Mouse (Mus musculus): ENCODE results near the gene Ifit3b. TPM values are rescaled to one million over a fixed set of nuclear protein-coding genes. Genes with fewer than 3 reads are reported as not detected.
"Not testable (repeated sequence)": the region's sequence is repeated elsewhere in the genome, so short reads cannot be mapped to it uniquely, and the experiment has no call there.

The Ifit3b gene
- polyA plus RNA-seq, 1 experiment from 2014 or later = 2.3 TPM

DNA sequence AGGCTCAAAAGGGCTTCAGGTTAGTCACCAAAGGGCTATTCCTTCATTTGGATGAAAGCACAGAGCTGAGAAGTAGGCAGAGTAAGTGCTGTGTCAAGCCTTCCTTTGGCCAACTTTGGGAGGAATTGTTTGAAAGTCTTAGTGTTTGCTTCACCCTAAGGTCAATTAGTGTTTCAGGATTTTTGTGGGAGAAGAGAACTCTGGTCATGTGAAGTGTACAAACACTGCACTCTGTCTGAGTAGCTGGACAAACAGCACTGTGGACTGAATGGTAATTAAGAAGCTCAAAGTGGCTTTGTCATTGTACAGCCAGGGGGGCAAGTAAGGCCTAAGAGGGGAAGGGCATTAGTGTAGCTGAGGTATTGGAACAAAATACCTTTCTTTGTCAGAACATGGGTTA lies 23.7 kb downstream of the Ifit3b start:
- H3K4me2 ChIP-seq (replicated peaks; ENCODE audit: low read depth, low read length) = no peak overlapping the region
- no peaks in the 10 kb centered on the region for H3K27me3 ChIP-seq (replicated peaks; ENCODE audit: insufficient read depth, low read length)
- H3K9ac ChIP-seq (replicated peaks; ENCODE audit: low read depth) = no peak overlapping the region
- H3K9me3 ChIP-seq (ENCODE audit: low read length) = no peaks in the 10 kb centered on the region
- no peak overlapping the region for H3K27ac ChIP-seq (ENCODE audit: low read length)
- ATAC-seq = peak; percentile 97
- no peak overlapping the region for H3K4me3 ChIP-seq (ENCODE audit: low read depth, low read length)
- H3K36me3 ChIP-seq (ENCODE audit: insufficient read depth, low read length) = no peaks in the 10 kb centered on the region
- TF ChIP-seq CTCF (IDR thresholded peaks at IDR 0.05) = no peak
- TF ChIP-seq EP300 (IDR thresholded peaks at IDR 0.05) = peak; percentile 97
- peak; percentile 91 for DNase-seq (ENCODE audit: low spot score)
- no peaks in the 10 kb centered on the region for H3K4me1 ChIP-seq (ENCODE audit: insufficient read depth, low read depth, low read length)

DNA sequence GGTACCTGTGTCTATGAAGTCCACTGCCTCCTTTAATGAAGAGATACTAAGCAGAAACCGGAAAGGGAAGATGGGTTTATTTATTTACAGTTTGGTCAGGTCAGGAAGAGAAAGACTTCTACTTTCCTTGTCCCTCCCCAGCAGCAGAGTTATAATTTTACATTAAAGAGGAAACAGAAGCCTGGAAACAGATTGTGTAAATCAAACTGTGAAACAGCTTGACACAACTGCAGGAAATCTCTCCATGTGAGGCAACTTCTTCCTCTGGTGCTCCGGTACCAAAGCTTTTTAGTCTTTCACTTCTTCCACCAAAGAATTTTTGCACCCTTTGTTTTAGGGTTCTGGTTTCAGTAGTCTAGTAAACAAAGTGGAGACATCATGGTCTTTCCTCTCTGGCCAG lies 25.7 kb downstream of the Ifit3b start:
- Histone ChIP-seq H3K4me2 (replicated peaks; ENCODE audit: low read depth, low read length) (no peak overlapping the region), H3K9me3 (ENCODE audit: low read length) (no peaks in the 10 kb centered on the region), H3K27ac (ENCODE audit: low read length) (no peak overlapping the region), H3K27me3 (replicated peaks; ENCODE audit: insufficient read depth, low read length) (no peaks in the 10 kb centered on the region), H3K9ac (replicated peaks; ENCODE audit: low read depth) (no peak overlapping the region), H3K36me3 (ENCODE audit: insufficient read depth, low read length) (no peaks in the 10 kb centered on the region), H3K4me1 (ENCODE audit: insufficient read depth, low read depth, low read length) (no peaks in the 10 kb centered on the region), H3K4me3 (ENCODE audit: low read depth, low read length) (no peak overlapping the region)
- TF ChIP-seq CTCF (IDR thresholded peaks at IDR 0.05) (no peak), EP300 (IDR thresholded peaks at IDR 0.05) (no peak)
- WGBS = 44% methylated on average over 2 of the region's 2 CpGs
- ATAC-seq = no peak
- DNase-seq (ENCODE audit: low spot score) = no peak

DNA sequence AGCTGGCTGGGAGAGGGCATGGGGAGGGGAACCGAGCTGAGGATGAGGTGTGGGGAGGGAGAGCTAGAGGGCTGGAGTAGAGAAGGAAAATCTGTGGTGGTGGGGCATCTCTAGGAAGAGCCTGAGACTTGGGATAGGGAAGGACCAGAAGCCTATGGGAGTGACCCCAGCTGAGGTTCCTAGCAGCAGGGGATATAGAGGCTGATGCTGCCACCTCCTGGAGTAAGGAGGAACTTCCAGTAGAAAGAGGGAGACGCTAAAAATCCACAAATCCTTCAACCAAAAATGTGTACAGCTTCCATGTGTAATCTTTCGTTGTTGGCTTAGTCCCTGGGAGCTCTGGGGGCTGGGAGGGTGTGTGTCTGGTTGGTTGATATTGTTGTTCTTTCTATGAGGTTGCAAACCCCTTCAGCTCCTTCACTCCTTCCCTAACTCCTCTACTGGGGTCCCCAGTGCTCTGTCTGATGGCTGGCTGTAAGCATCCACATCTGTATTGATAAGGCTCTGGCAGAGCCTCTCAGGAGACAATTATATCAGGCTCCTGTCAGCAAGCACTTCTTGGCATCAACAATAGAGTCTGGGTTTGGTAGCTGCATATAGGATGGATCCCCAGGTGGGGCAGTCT lies 29.3 kb downstream of the Ifit3b start:
- TF ChIP-seq EP300 (IDR thresholded peaks at IDR 0.05) = no peak
- peak; percentile 89 for TF ChIP-seq CTCF (IDR thresholded peaks at IDR 0.05)
- DNase-seq (ENCODE audit: low spot score) = peak; percentile 79
- peak; percentile 68 for ATAC-seq

DNA sequence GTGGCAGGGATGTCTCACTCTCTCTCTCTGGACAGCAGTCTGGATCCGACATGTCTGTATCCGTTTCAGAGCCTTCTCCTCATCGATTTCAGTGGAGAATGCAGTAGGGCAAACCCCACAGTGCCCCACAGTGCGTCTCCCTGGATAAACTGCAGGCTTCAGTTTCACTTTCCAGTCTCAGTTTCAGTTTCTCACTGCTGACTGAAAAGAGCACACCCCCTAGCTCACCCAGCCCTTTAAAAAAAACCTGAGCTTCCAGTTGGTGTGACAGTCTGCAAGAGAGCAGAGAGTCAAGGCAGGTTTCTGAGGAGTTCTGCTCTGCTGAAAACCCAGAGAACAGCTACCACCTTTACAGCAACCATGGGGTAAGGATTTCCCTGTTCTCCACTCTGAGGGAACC lies 32.9 kb downstream of the Ifit3b start, which contains the start of the genes Ifit1bl2 and Ifit1:
Ifit1bl2 (minus strand) TSS at position 121 of the 400 bp plus-strand sequence.
Ifit1 (plus strand) TSS at position 249 of the 400 bp plus-strand sequence.
- TF ChIP-seq EP300 (IDR thresholded peaks at IDR 0.05) (no peak), CTCF (IDR thresholded peaks at IDR 0.05) (no peak)
- Histone ChIP-seq H3K36me3 (ENCODE audit: insufficient read depth, low read length) (no peaks in the 10 kb centered on the region), H3K4me3 (ENCODE audit: low read depth, low read length) (peak within 1 kb of the TSS; percentile 19), H3K9me3 (ENCODE audit: low read length) (no peaks in the 10 kb centered on the region), H3K27me3 (replicated peaks; ENCODE audit: insufficient read depth, low read length) (no peaks in the 10 kb centered on the region), H3K9ac (replicated peaks; ENCODE audit: low read depth) (peak within 1 kb of the TSS; percentile 30), H3K4me1 (ENCODE audit: insufficient read depth, low read depth, low read length) (no peaks in the 10 kb centered on the region), H3K4me2 (replicated peaks; ENCODE audit: low read depth, low read length) (peak within 1 kb of the TSS; percentile 54), H3K27ac (ENCODE audit: low read length) (0 out of 2 replicates have a peak within 1 kb of the TSS, but pooled peaks have one; percentile 5)
- WGBS = 25% methylated on average over 4 of the region's 4 CpGs
- peak; percentile 79 for ATAC-seq
- peak; percentile 78 for DNase-seq (ENCODE audit: low spot score)

More for the DNA sequence above, 29.3 kb downstream of the Ifit3b start:
- Histone ChIP-seq H3K4me1 (ENCODE audit: insufficient read depth, low read depth, low read length) (no peaks in the 10 kb centered on the region), H3K4me2 (replicated peaks; ENCODE audit: low read depth, low read length) (no peak overlapping the region), H3K9me3 (ENCODE audit: low read length) (no peaks in the 10 kb centered on the region), H3K36me3 (ENCODE audit: insufficient read depth, low read length) (no peaks in the 10 kb centered on the region), H3K27me3 (replicated peaks; ENCODE audit: insufficient read depth, low read length) (no peaks in the 10 kb centered on the region), H3K27ac (ENCODE audit: low read length) (no peak overlapping the region), H3K4me3 (ENCODE audit: low read depth, low read length) (no peak overlapping the region), H3K9ac (replicated peaks; ENCODE audit: low read depth) (no peak overlapping the region)
- WGBS = 6% methylated on average over 3 of the region's 3 CpGs

DNA sequence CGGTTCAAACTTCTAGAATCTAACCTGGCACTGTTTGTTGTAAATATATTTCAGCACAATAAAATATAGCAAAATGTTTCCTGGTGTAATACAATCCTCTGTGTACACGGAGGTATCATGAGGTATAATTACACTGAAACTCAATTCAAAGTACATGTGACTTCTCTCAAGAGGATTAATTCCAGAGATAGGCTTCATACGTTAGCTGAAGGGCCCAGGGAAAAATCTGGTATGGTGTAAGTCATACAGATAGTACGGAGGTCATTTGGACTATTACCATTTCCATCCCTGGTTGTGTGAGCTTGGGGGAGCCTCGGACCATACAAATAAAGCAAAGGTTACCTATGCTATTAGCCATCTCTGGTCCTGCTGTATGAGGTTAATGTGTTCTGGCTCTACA lies 34.8 kb downstream of the Ifit3b start:
- TF ChIP-seq EP300 (IDR thresholded peaks at IDR 0.05) (no peak), CTCF (IDR thresholded peaks at IDR 0.05) (no peak)
- Histone ChIP-seq H3K36me3 (ENCODE audit: insufficient read depth, low read length) (no peaks in the 10 kb centered on the region), H3K27me3 (replicated peaks; ENCODE audit: insufficient read depth, low read length) (no peaks in the 10 kb centered on the region), H3K4me2 (replicated peaks; ENCODE audit: low read depth, low read length) (no peak overlapping the region), H3K9ac (replicated peaks; ENCODE audit: low read depth) (no peak overlapping the region), H3K9me3 (ENCODE audit: low read length) (no peaks in the 10 kb centered on the region), H3K27ac (ENCODE audit: low read length) (no peak overlapping the region), H3K4me3 (ENCODE audit: low read depth, low read length) (no peak overlapping the region), H3K4me1 (ENCODE audit: insufficient read depth, low read depth, low read length) (no peaks in the 10 kb centered on the region)
- DNase-seq (ENCODE audit: low spot score) (no peak), ATAC-seq (no peak)
- 75% methylated on average over 5 of the region's 5 CpGs for WGBS

DNA sequence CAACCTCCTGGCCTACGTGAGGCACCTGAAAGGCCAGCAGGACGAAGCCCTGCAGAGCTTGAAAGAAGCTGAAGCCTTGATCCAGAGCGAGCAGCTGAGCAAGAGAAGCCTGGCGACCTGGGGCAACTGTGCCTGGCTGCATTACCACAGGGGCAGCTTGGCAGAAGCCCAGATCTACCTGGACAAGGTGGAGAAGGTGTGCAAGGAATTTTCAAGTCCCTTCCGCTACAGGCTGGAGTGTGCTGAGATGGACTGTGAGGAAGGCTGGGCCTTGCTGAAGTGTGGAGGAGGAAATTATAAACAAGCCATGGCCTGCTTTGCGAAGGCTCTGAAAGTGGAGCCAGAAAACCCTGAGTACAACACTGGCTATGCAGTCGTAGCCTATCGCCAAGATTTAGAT lies 39.9 kb downstream of the Ifit3b start:
- H3K9me3 ChIP-seq (ENCODE audit: low read length); H3K4me3 ChIP-seq (ENCODE audit: low read depth, low read length); H3K36me3 ChIP-seq (ENCODE audit: insufficient read depth, low read length); H3K27me3 ChIP-seq (replicated peaks; ENCODE audit: insufficient read depth, low read length); H3K27ac ChIP-seq (ENCODE audit: low read length); H3K9ac ChIP-seq (replicated peaks; ENCODE audit: low read depth); H3K4me1 ChIP-seq (ENCODE audit: insufficient read depth, low read depth, low read length); DNase-seq (ENCODE audit: low spot score); H3K4me2 ChIP-seq (replicated peaks; ENCODE audit: low read depth, low read length): not testable (repeated sequence)
- 60% methylated on average over 8 of the region's 8 CpGs for WGBS
- peak; percentile 67 for ATAC-seq

Data from lung, postnatal 0 days (tissue).